Mouse (Mus musculus): ENCODE results near the gene Trmt10a. TPM values are rescaled to one million over a fixed set of nuclear protein-coding genes. Genes with fewer than 3 reads are reported as not detected.

Gene Trmt10a
- polyA plus RNA-seq, 1 experiment from 2014 or later, result 8.2 TPM

- WGBS, result 92% methylated on average over 19 of the region's 19 CpGs
- no peaks in the 10 kb centered on the region for H3K36me3 ChIP-seq (ENCODE audit: control insufficient read depth, insufficient read depth, low read length)
- no peak overlapping the region for H3K4me2 ChIP-seq (ENCODE audit: low read depth, low read length)
- no peak overlapping the region for H3K27ac ChIP-seq (ENCODE audit: low read depth, low read length)
- H3K9me3 ChIP-seq (ENCODE audit: control insufficient read depth, low read length), result no peaks in the 10 kb centered on the region
- no peaks in the 10 kb centered on the region for H3K4me1 ChIP-seq (ENCODE audit: control insufficient read depth, insufficient read depth, low read length)
- no peaks in the 10 kb centered on the region for H3K27me3 ChIP-seq (ENCODE audit: control insufficient read depth, insufficient read depth, low read length)
- H3K4me3 ChIP-seq (ENCODE audit: low read depth, low read length), result no peak overlapping the region
- H3K9ac ChIP-seq (replicated peaks; ENCODE audit: low read depth, low read length), result no peak overlapping the region
- no peak; the same call in 1 of the 2 replicates for ATAC-seq (ENCODE audit: low read depth)
Observed at GRCm38 (mm10) chr3:138110910-138111782, 32.1 kb upstream of the Trmt10a start.

DNA sequence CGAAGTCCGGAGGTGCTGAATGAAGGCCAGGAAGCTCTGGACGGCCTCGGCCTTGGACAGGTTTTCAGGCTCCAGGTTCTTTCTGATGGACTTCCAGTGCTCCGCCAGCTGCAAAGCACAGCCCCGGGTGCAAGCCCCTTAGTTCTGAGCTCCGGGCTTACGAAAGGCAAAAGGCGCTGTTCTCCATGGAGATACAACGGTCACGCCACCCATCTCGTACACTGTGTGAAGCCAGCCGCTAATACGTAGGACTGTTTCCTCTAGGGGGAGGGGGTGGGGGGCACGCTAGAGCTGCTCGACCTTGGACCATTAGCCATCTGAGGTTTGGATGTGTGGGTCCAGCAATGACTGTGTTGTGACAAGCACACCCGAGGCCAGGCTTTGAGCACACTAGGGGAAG is 29.1 kb upstream of the Trmt10a start:
- ATAC-seq (ENCODE audit: low read depth), result no peak
- no peaks in the 10 kb centered on the region for H3K27me3 ChIP-seq (ENCODE audit: control insufficient read depth, insufficient read depth, low read length)
- no peaks in the 10 kb centered on the region for H3K4me1 ChIP-seq (ENCODE audit: control insufficient read depth, insufficient read depth, low read length)
- no peak overlapping the region for H3K4me3 ChIP-seq (ENCODE audit: low read depth, low read length)
- no peak overlapping the region for H3K27ac ChIP-seq (ENCODE audit: low read depth, low read length)
- H3K36me3 ChIP-seq (ENCODE audit: control insufficient read depth, insufficient read depth, low read length), result no peaks in the 10 kb centered on the region
- H3K9me3 ChIP-seq (ENCODE audit: control insufficient read depth, low read length), result no peaks in the 10 kb centered on the region
- no peak overlapping the region for H3K9ac ChIP-seq (replicated peaks; ENCODE audit: low read depth, low read length)
- no peak overlapping the region for H3K4me2 ChIP-seq (ENCODE audit: low read depth, low read length)
- WGBS, result 83% methylated on average over 17 of the region's 17 CpGs

GRCm38 (mm10) chr3:138116871-138117270 is 26.4 kb upstream of the Trmt10a start:
- H3K4me3 ChIP-seq (ENCODE audit: low read depth, low read length), result no peak overlapping the region
- no peak overlapping the region for H3K4me2 ChIP-seq (ENCODE audit: low read depth, low read length)
- no peaks in the 10 kb centered on the region for H3K36me3 ChIP-seq (ENCODE audit: control insufficient read depth, insufficient read depth, low read length)
- H3K27ac ChIP-seq (ENCODE audit: low read depth, low read length), result no peak overlapping the region
- no peaks in the 10 kb centered on the region for H3K9me3 ChIP-seq (ENCODE audit: control insufficient read depth, low read length)
- no peak for ATAC-seq (ENCODE audit: low read depth)
- no peak overlapping the region for H3K9ac ChIP-seq (replicated peaks; ENCODE audit: low read depth, low read length)
- no peaks in the 10 kb centered on the region for H3K4me1 ChIP-seq (ENCODE audit: control insufficient read depth, insufficient read depth, low read length)
- WGBS, result 94% methylated on average over 4 of the region's 4 CpGs
- H3K27me3 ChIP-seq (ENCODE audit: control insufficient read depth, insufficient read depth, low read length), result no peaks in the 10 kb centered on the region

GRCm38 (mm10) chr3:138118392-138118791 is 24.9 kb upstream of the Trmt10a start:
- Histone ChIP-seq H3K27me3 (ENCODE audit: control insufficient read depth, insufficient read depth, low read length) (no peaks in the 10 kb centered on the region), H3K4me2 (ENCODE audit: low read depth, low read length) (no peak overlapping the region), H3K9ac (replicated peaks; ENCODE audit: low read depth, low read length) (no peak overlapping the region), H3K27ac (ENCODE audit: low read depth, low read length) (no peak overlapping the region), H3K36me3 (ENCODE audit: control insufficient read depth, insufficient read depth, low read length) (no peaks in the 10 kb centered on the region), H3K4me3 (ENCODE audit: low read depth, low read length) (no peak overlapping the region), H3K9me3 (ENCODE audit: control insufficient read depth, low read length) (no peaks in the 10 kb centered on the region), H3K4me1 (ENCODE audit: control insufficient read depth, insufficient read depth, low read length) (no peaks in the 10 kb centered on the region)
- 79% methylated on average over 6 of the region's 6 CpGs for WGBS
- no peak for ATAC-seq (ENCODE audit: low read depth)

DNA sequence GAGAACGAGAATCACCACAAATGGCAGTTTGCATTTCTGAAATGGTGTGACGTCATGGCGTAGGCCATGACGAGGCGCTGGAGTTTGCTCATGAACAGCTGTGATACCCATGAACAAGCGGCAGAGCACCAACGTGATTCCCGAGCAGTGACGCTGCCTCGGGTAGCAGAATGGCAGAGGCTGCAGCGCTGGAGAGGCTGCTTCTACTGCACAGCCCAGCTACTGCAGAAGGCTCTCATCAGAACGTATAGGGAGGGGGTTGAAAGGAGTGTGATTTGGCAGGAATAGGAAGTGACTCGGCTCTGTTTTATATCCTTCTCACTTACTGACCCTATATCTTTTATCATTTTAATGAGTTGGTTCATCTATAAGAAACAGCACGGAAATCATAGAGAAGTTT is 24.4 kb upstream of the Trmt10a start:
- no peak overlapping the region for H3K4me2 ChIP-seq (ENCODE audit: low read depth, low read length)
- no peak for ATAC-seq (ENCODE audit: low read depth)
- no peak overlapping the region for H3K4me3 ChIP-seq (ENCODE audit: low read depth, low read length)
- H3K27me3 ChIP-seq (ENCODE audit: control insufficient read depth, insufficient read depth, low read length), result no peaks in the 10 kb centered on the region
- no peaks in the 10 kb centered on the region for H3K4me1 ChIP-seq (ENCODE audit: control insufficient read depth, insufficient read depth, low read length)
- no peak overlapping the region for H3K9ac ChIP-seq (replicated peaks; ENCODE audit: low read depth, low read length)
- 75% methylated on average over 14 of the region's 14 CpGs for WGBS
- no peaks in the 10 kb centered on the region for H3K36me3 ChIP-seq (ENCODE audit: control insufficient read depth, insufficient read depth, low read length)
- no peak overlapping the region for H3K27ac ChIP-seq (ENCODE audit: low read depth, low read length)
- no peaks in the 10 kb centered on the region for H3K9me3 ChIP-seq (ENCODE audit: control insufficient read depth, low read length)

DNA sequence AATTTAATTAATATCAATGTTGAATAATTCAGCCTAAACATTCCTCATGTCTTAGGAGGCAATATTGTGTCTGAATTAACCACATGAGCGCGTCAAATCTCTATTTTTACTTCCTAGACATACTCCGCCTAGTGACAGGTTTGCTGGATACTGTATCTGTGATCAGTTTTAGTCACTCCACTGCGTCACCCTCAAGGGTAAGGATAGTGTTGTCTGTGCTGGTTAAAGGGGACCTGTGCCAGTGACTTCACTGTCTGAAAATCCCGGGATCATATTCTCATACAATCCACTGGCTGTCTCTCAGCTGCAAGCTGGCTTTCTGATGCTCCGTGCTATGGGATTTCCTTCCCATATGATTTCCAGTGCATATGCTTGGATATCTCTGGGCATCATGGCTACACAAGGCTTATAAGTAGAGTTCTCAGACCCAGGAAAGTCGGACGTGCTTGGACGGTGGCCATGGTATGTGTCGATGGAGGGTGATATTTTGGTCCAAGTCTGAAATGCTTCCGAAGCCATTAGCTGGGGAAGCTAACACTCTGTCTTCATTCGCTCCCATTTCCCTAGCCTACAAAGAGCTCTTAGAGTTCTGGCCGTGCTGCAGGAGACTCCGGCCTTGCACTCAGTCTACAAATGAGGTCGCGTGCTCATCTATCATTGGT is 23.7 kb upstream of the Trmt10a start:
- Histone ChIP-seq H3K36me3 (ENCODE audit: control insufficient read depth, insufficient read depth, low read length) (no peaks in the 10 kb centered on the region), H3K27ac (ENCODE audit: low read depth, low read length) (no peak overlapping the region), H3K9me3 (ENCODE audit: control insufficient read depth, low read length) (no peaks in the 10 kb centered on the region), H3K9ac (replicated peaks; ENCODE audit: low read depth, low read length) (no peak overlapping the region), H3K4me3 (ENCODE audit: low read depth, low read length) (no peak overlapping the region), H3K4me2 (ENCODE audit: low read depth, low read length) (no peak overlapping the region), H3K27me3 (ENCODE audit: control insufficient read depth, insufficient read depth, low read length) (no peaks in the 10 kb centered on the region), H3K4me1 (ENCODE audit: control insufficient read depth, insufficient read depth, low read length) (no peaks in the 10 kb centered on the region)
- ATAC-seq (ENCODE audit: low read depth), result no peak
- 95% methylated on average over 16 of the region's 16 CpGs for WGBS

DNA sequence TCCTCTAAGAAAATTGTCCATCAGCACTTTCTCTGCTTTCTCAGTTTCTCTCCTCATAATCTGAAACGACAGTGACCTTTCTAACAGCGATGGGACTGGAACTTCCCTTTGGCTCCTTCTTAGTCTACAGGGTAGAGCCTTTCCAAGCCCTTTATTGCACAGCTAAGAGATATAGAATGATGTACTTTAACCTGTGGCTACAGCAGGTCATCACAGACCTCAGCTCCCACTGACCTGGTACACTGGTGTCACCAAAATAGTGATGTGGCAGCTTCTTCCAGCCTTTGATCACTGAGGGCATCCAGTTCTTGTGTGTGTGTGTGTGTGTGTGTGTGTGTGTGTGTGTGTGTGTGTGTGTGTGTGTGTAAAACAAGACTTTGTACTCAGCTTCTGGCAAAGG is 21.8 kb upstream of the Trmt10a start:
- WGBS, result 95% methylated on average over 2 of the region's 2 CpGs
- no peaks in the 10 kb centered on the region for H3K36me3 ChIP-seq (ENCODE audit: control insufficient read depth, insufficient read depth, low read length)

GRCm38 (mm10) chr3:138123842-138124241 is 19.4 kb upstream of the Trmt10a start:
- no peak overlapping the region for H3K27ac ChIP-seq (ENCODE audit: low read depth, low read length)
- no peak for ATAC-seq (ENCODE audit: low read depth)
- H3K27me3 ChIP-seq (ENCODE audit: control insufficient read depth, insufficient read depth, low read length), result no peaks in the 10 kb centered on the region
- H3K4me3 ChIP-seq (ENCODE audit: low read depth, low read length), result no peak overlapping the region
- H3K9me3 ChIP-seq (ENCODE audit: control insufficient read depth, low read length), result no peaks in the 10 kb centered on the region
- H3K4me1 ChIP-seq (ENCODE audit: control insufficient read depth, insufficient read depth, low read length), result no peaks in the 10 kb centered on the region
- no peak overlapping the region for H3K4me2 ChIP-seq (ENCODE audit: low read depth, low read length)
- WGBS, result 86% methylated on average over 10 of the region's 10 CpGs
- no peaks in the 10 kb centered on the region for H3K36me3 ChIP-seq (ENCODE audit: control insufficient read depth, insufficient read depth, low read length)
- H3K9ac ChIP-seq (replicated peaks; ENCODE audit: low read depth, low read length), result no peak overlapping the region

More for the DNA sequence above, 21.8 kb upstream of the Trmt10a start:
- H3K9me3 ChIP-seq (ENCODE audit: control insufficient read depth, low read length), result no peaks in the 10 kb centered on the region
- no peak overlapping the region for H3K4me2 ChIP-seq (ENCODE audit: low read depth, low read length)
- H3K4me3 ChIP-seq (ENCODE audit: low read depth, low read length), result no peak overlapping the region
- no peak overlapping the region for H3K27ac ChIP-seq (ENCODE audit: low read depth, low read length)
- H3K4me1 ChIP-seq (ENCODE audit: control insufficient read depth, insufficient read depth, low read length), result no peaks in the 10 kb centered on the region
- H3K9ac ChIP-seq (replicated peaks; ENCODE audit: low read depth, low read length), result no peak overlapping the region
- no peak for ATAC-seq (ENCODE audit: low read depth)
- H3K27me3 ChIP-seq (ENCODE audit: control insufficient read depth, insufficient read depth, low read length), result no peaks in the 10 kb centered on the region

- Histone ChIP-seq H3K4me3 (ENCODE audit: low read depth, low read length) (no peak overlapping the region), H3K27ac (ENCODE audit: low read depth, low read length) (no peak overlapping the region), H3K9me3 (ENCODE audit: control insufficient read depth, low read length) (no peaks in the 10 kb centered on the region), H3K27me3 (ENCODE audit: control insufficient read depth, insufficient read depth, low read length) (no peaks in the 10 kb centered on the region), H3K4me1 (ENCODE audit: control insufficient read depth, insufficient read depth, low read length) (no peaks in the 10 kb centered on the region), H3K36me3 (ENCODE audit: control insufficient read depth, insufficient read depth, low read length) (no peaks in the 10 kb centered on the region), H3K4me2 (ENCODE audit: low read depth, low read length) (no peak overlapping the region), H3K9ac (replicated peaks; ENCODE audit: low read depth, low read length) (no peak overlapping the region)
- ATAC-seq (ENCODE audit: low read depth), result no peak
- WGBS, result 96% methylated on average over 6 of the region's 6 CpGs
Observed at GRCm38 (mm10) chr3:138129110-138129509, 14.1 kb upstream of the Trmt10a start.

All from neural tube, embryonic 14.5 days (tissue).